Mouse (Mus musculus): ENCODE measurements at regions not wholly inside any gene's neighbourhood (a gene's known extent, or its start where the extent isn't known, plus 50 kb on each side); places are given as distances from the start of the nearest gene placed in this dataset.

- H3K4me3 ChIP-seq (ENCODE audit: low read depth, low read length) = no peak overlapping the region
- no peaks in the 10 kb centered on the region for H3K36me3 ChIP-seq (ENCODE audit: control insufficient read depth, insufficient read depth, low read length)
- H3K27ac ChIP-seq (ENCODE audit: low read length) = no peak overlapping the region
- H3K9me3 ChIP-seq (replicated peaks; ENCODE audit: control insufficient read depth, low read length, poor library complexity, severe bottlenecking) = no peaks in the 10 kb centered on the region
- H3K9ac ChIP-seq (ENCODE audit: low read depth, low read length) = no peak overlapping the region
- no peak for ATAC-seq
- no peaks in the 10 kb centered on the region for H3K4me1 ChIP-seq (ENCODE audit: control insufficient read depth, insufficient read depth, low read length)
- H3K27me3 ChIP-seq (ENCODE audit: control insufficient read depth, insufficient read depth, low read depth, low read length) = no peaks in the 10 kb centered on the region
- H3K4me2 ChIP-seq (ENCODE audit: low read length) = no peak overlapping the region
- WGBS = 83% methylated on average over 5 of the region's 5 CpGs
Measured at GRCm38 (mm10) chr6:118254871-118255270, 57.4 kb upstream of the Ret start.

GRCm38 (mm10) chr6:118252711-118253110 is 55.2 kb upstream of the Ret start:
- no peaks in the 10 kb centered on the region for H3K9me3 ChIP-seq (replicated peaks; ENCODE audit: control insufficient read depth, low read length, poor library complexity, severe bottlenecking)
- no peak for ATAC-seq
- no peak overlapping the region for H3K27ac ChIP-seq (ENCODE audit: low read length)
- H3K27me3 ChIP-seq (ENCODE audit: control insufficient read depth, insufficient read depth, low read depth, low read length) = no peaks in the 10 kb centered on the region
- H3K9ac ChIP-seq (ENCODE audit: low read depth, low read length) = no peak overlapping the region
- H3K36me3 ChIP-seq (ENCODE audit: control insufficient read depth, insufficient read depth, low read length) = no peaks in the 10 kb centered on the region
- H3K4me3 ChIP-seq (ENCODE audit: low read depth, low read length) = no peak overlapping the region
- H3K4me2 ChIP-seq (ENCODE audit: low read length) = no peak overlapping the region
- no peaks in the 10 kb centered on the region for H3K4me1 ChIP-seq (ENCODE audit: control insufficient read depth, insufficient read depth, low read length)
- WGBS = 78% methylated on average over 2 of the region's 2 CpGs

GRCm38 (mm10) chr6:118251131-118251530 is 53.6 kb upstream of the Ret start:
- H3K36me3 ChIP-seq (ENCODE audit: control insufficient read depth, insufficient read depth, low read length) = no peaks in the 10 kb centered on the region
- no peaks in the 10 kb centered on the region for H3K27me3 ChIP-seq (ENCODE audit: control insufficient read depth, insufficient read depth, low read depth, low read length)
- H3K9ac ChIP-seq (ENCODE audit: low read depth, low read length) = no peak overlapping the region
- no peaks in the 10 kb centered on the region for H3K9me3 ChIP-seq (replicated peaks; ENCODE audit: control insufficient read depth, low read length, poor library complexity, severe bottlenecking)
- WGBS = no CpG with 5 or more reads among the region's 1 CpGs
- no peak overlapping the region for H3K4me3 ChIP-seq (ENCODE audit: low read depth, low read length)
- H3K4me1 ChIP-seq (ENCODE audit: control insufficient read depth, insufficient read depth, low read length) = no peaks in the 10 kb centered on the region
- no peak for ATAC-seq
- no peak overlapping the region for H3K27ac ChIP-seq (ENCODE audit: low read length)
- H3K4me2 ChIP-seq (ENCODE audit: low read length) = no peak overlapping the region

- 86% methylated on average over 6 of the region's 6 CpGs for WGBS
- ATAC-seq = no peak
Measured at GRCm38 (mm10) chr6:118250006-118250405, 52.5 kb upstream of the Ret start.

More at GRCm38 (mm10) chr6:118250006-118250405, 52.5 kb upstream of the Ret start:
- Histone ChIP-seq H3K4me3 (ENCODE audit: low read depth, low read length) (no peak overlapping the region), H3K36me3 (ENCODE audit: control insufficient read depth, insufficient read depth, low read length) (no peaks in the 10 kb centered on the region), H3K9me3 (replicated peaks; ENCODE audit: control insufficient read depth, low read length, poor library complexity, severe bottlenecking) (no peaks in the 10 kb centered on the region), H3K4me1 (ENCODE audit: control insufficient read depth, insufficient read depth, low read length) (no peaks in the 10 kb centered on the region), H3K27ac (ENCODE audit: low read length) (no peak overlapping the region), H3K4me2 (ENCODE audit: low read length) (no peak overlapping the region), H3K27me3 (ENCODE audit: control insufficient read depth, insufficient read depth, low read depth, low read length) (no peaks in the 10 kb centered on the region), H3K9ac (ENCODE audit: low read depth, low read length) (no peak overlapping the region)
